Mouse (Mus musculus) liver, embryonic 11.5 days (tissue): Measurements from ENCODE around the gene Grm8. TPM values are rescaled to one million over a fixed set of nuclear protein-coding genes. Genes with fewer than 3 reads are reported as not detected.

Experiments used
- ATAC-seq: fragments of 200-750 bp; cut with Nextera tagmentation; replicated peaks from 2 replicates; pipeline ENCODE4 v1.8.0; 2017; ENCODE audit warnings: moderate number of reproducible peaks, mild to moderate bottlenecking, moderate TSS enrichment, moderate library complexity; ENCODE audit not compliant: low FRiP score
- DNase-seq: peaks from one replicate; pipeline ENCODE4 v3.0.0-alpha.2; 2017; ENCODE audit warnings: low spot score
- H3K27ac ChIP-seq: fragments of 300-500 bp; sonication (generic); 2 replicates; pipeline ENCODE4 v1.5.1; 2014; ENCODE audit warnings: mild to moderate bottlenecking, low read depth, low read length, control low read depth
- H3K27me3 ChIP-seq: fragments of 300-500 bp; sonication (generic); replicated peaks from 2 replicates; pipeline ENCODE4 v1.6.1; 2014; ENCODE audit warnings: low read length, mixed read lengths; ENCODE audit not compliant: control insufficient read depth, insufficient read depth
- H3K36me3 ChIP-seq: fragments of 300-500 bp; sonication (generic); 2 replicates; pipeline ENCODE4 v1.6.1; 2014; ENCODE audit warnings: mild to moderate bottlenecking, low read length, moderate library complexity, mixed read lengths; ENCODE audit not compliant: control insufficient read depth, insufficient read depth
- H3K4me1 ChIP-seq: fragments of 300-500 bp; sonication (generic); replicated peaks from 2 replicates; pipeline ENCODE4 v1.6.1; 2014; ENCODE audit warnings: low read length, mixed read lengths; ENCODE audit not compliant: control insufficient read depth, insufficient read depth
- H3K4me2 ChIP-seq: fragments of 300-500 bp; sonication (generic); 2 replicates; pipeline ENCODE4 v1.6.1; 2014; ENCODE audit warnings: mild to moderate bottlenecking, control low read depth, moderate library complexity
- H3K4me3 ChIP-seq: fragments of 300-500 bp; sonication (generic); 2 replicates; pipeline ENCODE4 v1.5.1; 2014; ENCODE audit warnings: low read depth, low read length, control low read depth
- H3K9ac ChIP-seq: fragments of 300-500 bp; sonication (generic); 2 replicates; pipeline ENCODE4 v1.6.1; 2014; ENCODE audit warnings: low read depth, low read length, control low read depth
- H3K9me3 ChIP-seq: fragments of 300-500 bp; sonication (generic); 2 replicates; pipeline ENCODE4 v1.6.1; 2016; ENCODE audit warnings: low read length, inconsistent platforms, mixed read lengths; ENCODE audit not compliant: control insufficient read depth
- WGBS: fragments of 180-500 bp; shearing (Covaris S2); extraction: QIAGEN DNeasy Blood & Tissue Kit; methylation state at CpG from one replicate; pipeline ENCODE4 v1.1.7; 2014; 5-methylcytosine and 5-hydroxymethylcytosine counted together
- polyA plus RNA-seq: library from polyadenylated mRNA; unstranded; fragments of >200 nt; fragmentation: Nextera tagmentation; extraction: Ambion mirVana; gene quantifications from 2 replicates; pipeline ENCODE4 v1.2.1, GENCODE M21; 2014

Gene Grm8
- polyA plus RNA-seq, 1 experiment from 2014 or later, result 0.29 TPM

DNA sequence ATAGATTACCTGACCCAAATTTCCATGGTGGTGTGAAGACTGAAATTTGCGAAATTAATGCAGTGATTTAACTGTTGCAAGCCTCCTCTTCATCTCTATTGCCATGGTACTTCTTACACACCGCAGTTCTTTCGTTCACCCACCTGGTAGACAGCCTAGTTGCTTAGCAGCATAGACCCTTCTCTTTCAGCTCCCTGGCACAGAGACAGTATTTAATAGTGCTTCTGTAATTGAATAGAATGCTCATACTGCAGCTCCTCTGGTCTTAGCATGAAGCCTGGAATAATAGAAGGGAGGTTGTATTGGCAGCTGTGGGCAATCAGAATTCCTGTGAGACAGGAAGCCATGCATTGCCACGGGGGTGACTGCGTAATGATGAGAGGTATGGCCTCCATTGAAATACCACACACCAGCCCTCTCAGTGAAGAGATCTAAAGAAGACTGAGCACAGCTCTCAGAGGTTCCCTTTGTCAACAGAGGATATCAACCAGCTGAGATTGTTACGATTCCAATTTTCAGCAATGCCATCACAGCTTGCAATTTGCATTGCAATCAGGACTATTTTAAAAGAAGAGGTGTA lies 178.6 kb downstream of the Grm8 start:
- DNase-seq (no peak), ATAC-seq (no peak)
- H3K4me1 ChIP-seq, result no peaks in the 10 kb centered on the region
- no peaks in the 10 kb centered on the region for H3K36me3 ChIP-seq
- H3K4me2 ChIP-seq, result no peak overlapping the region
- H3K27me3 ChIP-seq, result no peaks in the 10 kb centered on the region
- no peaks in the 10 kb centered on the region for H3K9me3 ChIP-seq
- 70% methylated on average over 6 of the region's 6 CpGs for WGBS
- no peak overlapping the region for H3K4me3 ChIP-seq
- H3K27ac ChIP-seq, result no peak overlapping the region
- H3K9ac ChIP-seq, result no peak overlapping the region

DNA sequence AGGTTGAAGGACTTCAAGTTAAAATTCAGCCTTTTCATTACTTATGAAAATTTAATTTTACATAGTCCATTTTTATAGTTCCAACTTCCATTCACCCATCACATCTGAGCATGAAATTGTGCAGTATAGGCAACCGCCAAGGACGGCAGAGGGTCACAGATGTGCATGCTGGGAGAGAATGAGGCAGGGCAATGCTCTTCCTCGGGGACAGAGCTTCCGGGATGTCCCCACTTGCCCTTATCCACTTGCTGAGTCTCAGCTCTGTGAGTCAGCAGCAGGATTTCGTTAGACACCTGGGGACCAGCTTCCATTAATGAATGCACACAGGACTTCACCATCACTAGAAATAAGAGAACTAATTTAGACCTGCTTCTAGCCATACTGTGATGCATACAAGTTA lies 183.5 kb downstream of the Grm8 start:
- Histone ChIP-seq H3K9me3 (no peaks in the 10 kb centered on the region), H3K4me1 (no peaks in the 10 kb centered on the region), H3K9ac (no peak overlapping the region), H3K4me2 (no peak overlapping the region), H3K27ac (no peak overlapping the region), H3K36me3 (no peaks in the 10 kb centered on the region), H3K4me3 (no peak overlapping the region), H3K27me3 (no peaks in the 10 kb centered on the region)
- WGBS, result 74% methylated on average over 5 of the region's 5 CpGs
- ATAC-seq (no peak), DNase-seq (no peak)

DNA sequence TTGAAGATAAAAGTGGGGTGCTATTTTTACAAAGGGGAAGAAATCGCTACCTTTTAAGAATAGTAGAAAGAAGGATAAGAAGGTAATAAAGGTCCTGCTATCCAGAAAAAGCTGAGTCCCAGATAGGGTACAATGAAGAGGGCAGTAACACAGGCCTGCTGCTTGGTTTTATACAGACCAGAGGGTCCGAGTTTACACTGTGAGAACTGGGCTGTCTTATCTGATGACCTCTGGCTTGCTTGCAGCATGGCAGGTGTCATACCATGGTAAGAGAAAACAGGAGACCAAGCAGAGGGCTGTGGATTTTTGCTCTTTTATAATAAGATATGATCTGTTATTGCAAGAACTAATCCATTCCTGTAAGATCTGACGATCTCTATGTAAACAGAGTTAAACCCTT lies 206.9 kb downstream of the Grm8 start:
- DNase-seq, result no peak
- Histone ChIP-seq H3K9me3 (no peaks in the 10 kb centered on the region), H3K4me2 (no peak overlapping the region), H3K4me3 (no peak overlapping the region), H3K27me3 (no peaks in the 10 kb centered on the region), H3K9ac (no peak overlapping the region), H3K36me3 (no peaks in the 10 kb centered on the region), H3K27ac (no peak overlapping the region), H3K4me1 (no peaks in the 10 kb centered on the region)
- ATAC-seq, result no peak; the same call in 1 of the 2 replicates
- WGBS, result 54% methylated on average over 3 of the region's 3 CpGs

DNA sequence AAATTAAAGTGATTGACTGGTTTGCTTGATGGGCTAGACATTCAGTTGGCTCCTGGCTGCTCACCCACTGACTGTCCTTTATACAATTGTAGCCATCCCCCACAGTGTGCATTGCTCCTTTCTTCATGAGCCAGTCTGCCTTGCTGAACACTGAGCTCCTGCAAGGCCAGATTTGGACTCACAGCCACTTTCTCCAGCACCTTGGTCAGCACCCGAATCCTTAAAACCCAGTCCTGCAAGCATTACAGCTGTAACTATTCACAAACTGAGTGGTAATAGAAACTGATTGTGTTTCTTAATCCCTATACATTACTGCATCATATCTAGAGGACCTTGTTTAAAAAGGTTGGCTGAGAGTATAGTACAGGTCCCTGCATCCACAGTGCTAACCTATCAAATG lies 221.7 kb downstream of the Grm8 start:
- Histone ChIP-seq H3K9ac (no peak overlapping the region), H3K27ac (no peak overlapping the region), H3K9me3 (peaks cover 3% of the 10 kb centered on the region), H3K4me3 (no peak overlapping the region), H3K36me3 (no peaks in the 10 kb centered on the region), H3K4me2 (no peak overlapping the region), H3K4me1 (no peaks in the 10 kb centered on the region), H3K27me3 (no peaks in the 10 kb centered on the region)
- DNase-seq (no peak), ATAC-seq (no peak)
- WGBS, result 55% methylated on average over 1 of the region's 1 CpGs

DNA sequence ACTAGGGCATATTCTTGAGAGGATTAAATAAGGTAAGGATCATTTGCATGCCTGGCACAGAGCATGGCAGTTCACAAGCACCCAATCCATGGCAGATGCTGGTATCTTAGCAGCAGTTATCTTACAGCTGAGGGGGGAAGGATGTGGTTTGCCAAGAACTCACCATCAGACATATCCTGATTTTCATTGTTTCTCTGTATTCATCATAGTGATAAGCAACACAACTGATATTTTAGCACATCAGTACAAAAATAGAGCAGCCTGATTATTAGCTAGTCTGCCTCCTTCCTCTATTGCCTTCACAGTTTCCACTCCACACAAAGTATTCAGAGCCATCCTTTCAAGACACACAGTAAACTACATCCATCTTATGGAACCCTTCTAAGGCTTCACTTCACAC lies 230.6 kb downstream of the Grm8 start:
- no peaks in the 10 kb centered on the region for H3K9me3 ChIP-seq
- no peak overlapping the region for H3K4me2 ChIP-seq
- no peak overlapping the region for H3K4me3 ChIP-seq
- DNase-seq, result no peak
- no peak for ATAC-seq
- no peak overlapping the region for H3K9ac ChIP-seq
- no peaks in the 10 kb centered on the region for H3K27me3 ChIP-seq
- no peaks in the 10 kb centered on the region for H3K36me3 ChIP-seq
- no peak overlapping the region for H3K27ac ChIP-seq
- no peaks in the 10 kb centered on the region for H3K4me1 ChIP-seq

DNA sequence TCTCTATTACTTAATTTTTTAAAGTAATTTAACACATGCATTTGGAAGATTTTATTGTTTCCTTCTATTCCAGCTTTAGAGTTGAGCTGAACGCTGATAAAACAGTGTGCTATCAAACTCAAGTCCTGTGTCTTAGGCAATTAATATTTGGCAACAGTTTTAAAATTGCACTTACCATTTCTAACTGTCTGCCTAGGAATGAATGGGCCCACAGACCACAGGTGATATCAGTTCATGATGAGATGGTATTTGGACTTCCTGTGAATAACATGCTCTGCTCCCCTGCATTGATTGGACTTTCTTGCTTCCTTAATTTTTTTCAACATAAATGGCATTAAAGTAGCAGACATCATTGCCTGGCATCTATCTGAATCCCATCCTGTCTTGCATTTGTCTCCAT lies 232.8 kb downstream of the Grm8 start:
- DNase-seq (no peak), ATAC-seq (no peak)
- H3K9me3 ChIP-seq, result no peaks in the 10 kb centered on the region
- no peak overlapping the region for H3K9ac ChIP-seq
- H3K4me3 ChIP-seq, result no peak overlapping the region
- H3K4me2 ChIP-seq, result no peak overlapping the region
- no peaks in the 10 kb centered on the region for H3K27me3 ChIP-seq
- H3K36me3 ChIP-seq, result no peaks in the 10 kb centered on the region
- no peak overlapping the region for H3K27ac ChIP-seq
- H3K4me1 ChIP-seq, result no peaks in the 10 kb centered on the region
- WGBS, result 80% methylated on average over 1 of the region's 1 CpGs

DNA sequence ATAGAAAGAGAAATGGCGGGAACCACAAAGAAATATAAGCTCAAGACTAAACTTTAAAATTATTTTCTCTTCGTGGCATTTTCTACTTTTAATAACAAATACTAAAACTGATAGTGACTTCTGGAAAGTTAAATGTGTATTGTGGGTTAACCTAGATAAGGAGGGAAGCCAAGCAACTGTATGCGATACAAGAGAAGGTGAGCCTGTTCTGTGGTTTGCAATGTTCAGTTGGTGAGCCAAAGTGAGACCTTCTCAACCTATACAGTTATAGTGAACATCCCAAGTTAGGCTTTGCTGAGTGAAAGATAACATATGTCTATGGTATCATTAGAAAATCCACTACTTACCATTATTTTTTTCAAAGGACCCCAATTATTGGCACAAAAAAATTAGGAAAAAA lies 233.6 kb downstream of the Grm8 start:
- Histone ChIP-seq H3K27ac (no peak overlapping the region), H3K9ac (no peak overlapping the region), H3K27me3 (no peaks in the 10 kb centered on the region), H3K4me3 (no peak overlapping the region), H3K4me1 (no peaks in the 10 kb centered on the region), H3K36me3 (no peaks in the 10 kb centered on the region), H3K9me3 (no peaks in the 10 kb centered on the region), H3K4me2 (no peak overlapping the region)
- 68% methylated on average over 3 of the region's 3 CpGs for WGBS
- ATAC-seq (peak; percentile 67; the same call in 1 of the 2 replicates), DNase-seq (no peak)

DNA sequence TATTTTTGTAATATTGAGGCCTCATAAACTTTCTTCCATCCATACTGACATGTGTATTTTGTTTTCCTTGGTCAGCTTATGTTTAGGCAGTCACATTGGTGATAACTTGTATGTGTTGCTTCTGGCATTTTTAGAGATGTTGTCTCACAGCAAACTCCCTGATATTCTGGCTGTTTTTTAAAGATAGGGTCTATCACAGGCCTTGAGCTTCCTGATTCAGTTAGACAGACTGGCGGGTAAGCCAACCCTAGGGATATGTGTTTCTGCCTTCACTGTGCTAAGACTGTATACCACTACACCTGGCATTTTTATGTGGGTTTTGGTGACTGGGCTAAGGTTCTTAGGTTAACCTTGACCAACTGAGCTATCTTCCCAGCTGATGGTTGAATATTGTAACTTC lies 239.8 kb downstream of the Grm8 start:
- Histone ChIP-seq H3K9ac (no peak overlapping the region), H3K4me2 (no peak overlapping the region), H3K4me1 (no peaks in the 10 kb centered on the region), H3K36me3 (no peaks in the 10 kb centered on the region), H3K9me3 (no peaks in the 10 kb centered on the region), H3K27ac (no peak overlapping the region), H3K4me3 (no peak overlapping the region), H3K27me3 (no peaks in the 10 kb centered on the region)
- ATAC-seq, result peak; percentile 79
- 64% methylated on average over 1 of the region's 1 CpGs for WGBS
- no peak for DNase-seq

DNA sequence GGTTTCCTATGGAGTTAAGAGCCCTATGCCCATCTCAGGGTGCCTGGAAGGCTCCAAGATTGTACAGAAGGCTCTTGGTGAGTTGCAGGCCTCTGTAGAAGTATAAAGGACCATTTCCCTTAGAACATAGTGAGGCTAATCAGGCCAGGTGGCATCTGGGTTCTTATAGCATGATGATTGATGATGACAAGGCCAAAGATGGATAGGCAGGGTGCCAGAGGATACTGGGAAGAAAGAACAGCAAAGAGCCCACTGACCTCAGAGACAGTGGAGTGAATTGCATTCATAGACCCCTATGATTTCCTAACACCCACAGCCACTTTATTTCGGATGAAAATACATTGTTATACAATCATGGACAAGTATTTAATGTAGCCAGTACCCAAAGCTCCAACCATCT lies 242.1 kb downstream of the Grm8 start:
- Histone ChIP-seq H3K9ac (no peak overlapping the region), H3K36me3 (no peaks in the 10 kb centered on the region), H3K9me3 (no peaks in the 10 kb centered on the region), H3K4me3 (no peak overlapping the region), H3K27ac (no peak overlapping the region), H3K4me1 (no peaks in the 10 kb centered on the region), H3K4me2 (no peak overlapping the region), H3K27me3 (no peaks in the 10 kb centered on the region)
- DNase-seq (no peak), ATAC-seq (no peak)
- 71% methylated on average over 1 of the region's 1 CpGs for WGBS
